Mouse (Mus musculus) midbrain, embryonic 16.5 days (tissue): Measurements from ENCODE around the gene Helz. TPM values are rescaled to one million over a fixed set of nuclear protein-coding genes. Genes with fewer than 3 reads are reported as not detected.

Experiments
- ATAC-seq: fragments of 200-750 bp; cut with Nextera tagmentation; 2 replicates; pipeline ENCODE4 v1.8.0; 2017; ENCODE audit warnings: moderate TSS enrichment
- H3K27ac ChIP-seq: fragments of 300-500 bp; sonication (generic); 2 replicates; pipeline ENCODE4 v1.5.1; 2014; ENCODE audit warnings: mild to moderate bottlenecking, low read length, mixed read lengths
- H3K27me3 ChIP-seq: fragments of 300-500 bp; sonication (generic); 2 replicates; pipeline ENCODE4 v1.6.1; 2014; ENCODE audit warnings: low read depth, low read length, mixed read lengths; ENCODE audit not compliant: control insufficient read depth, insufficient read depth
- H3K36me3 ChIP-seq: fragments of 300-500 bp; sonication (generic); 2 replicates; pipeline ENCODE4 v1.6.1; 2014; ENCODE audit warnings: mild to moderate bottlenecking, low read length, moderate library complexity, mixed read lengths; ENCODE audit not compliant: control insufficient read depth, insufficient read depth
- H3K4me1 ChIP-seq: fragments of 300-500 bp; sonication (generic); 2 replicates; pipeline ENCODE4 v1.6.1; 2014; ENCODE audit warnings: mild to moderate bottlenecking, low read length, mixed read lengths; ENCODE audit not compliant: control insufficient read depth, insufficient read depth
- H3K4me2 ChIP-seq: fragments of 300-500 bp; sonication (generic); 2 replicates; pipeline ENCODE4 v1.6.1; 2014; ENCODE audit warnings: mild to moderate bottlenecking, low read length, mixed read lengths
- H3K4me3 ChIP-seq: fragments of 300-500 bp; sonication (generic); 2 replicates; pipeline ENCODE4 v1.5.1; 2014; ENCODE audit warnings: low read depth, mild to moderate bottlenecking, low read length, moderate library complexity, mixed read lengths
- H3K9ac ChIP-seq: fragments of 300-500 bp; sonication (generic); 2 replicates; pipeline ENCODE4 v1.6.1; 2014; ENCODE audit warnings: low read depth, low read length, mixed read lengths
- H3K9me3 ChIP-seq: fragments of 300-500 bp; sonication (generic); replicated peaks from 2 replicates; pipeline ENCODE4 v1.6.1; 2014; ENCODE audit warnings: mild to moderate bottlenecking, low read length, mixed read lengths; ENCODE audit not compliant: control insufficient read depth, poor library complexity, severe bottlenecking
- WGBS: fragments of 180-500 bp; shearing (Covaris S2); extraction: QIAGEN DNeasy Blood & Tissue Kit; methylation state at CpG from one replicate; pipeline ENCODE4 v1.1.7; 2014; 5-methylcytosine and 5-hydroxymethylcytosine counted together
- polyA plus RNA-seq: library from polyadenylated mRNA; unstranded; fragments of >200 nt; fragmentation: Nextera tagmentation; extraction: Ambion mirVana; gene quantifications from 2 replicates; pipeline ENCODE4 v1.2.1, GENCODE M21; 2015

The Helz gene
- polyA plus RNA-seq, 1 experiment from 2014 or later: 16.6 TPM

DNA sequence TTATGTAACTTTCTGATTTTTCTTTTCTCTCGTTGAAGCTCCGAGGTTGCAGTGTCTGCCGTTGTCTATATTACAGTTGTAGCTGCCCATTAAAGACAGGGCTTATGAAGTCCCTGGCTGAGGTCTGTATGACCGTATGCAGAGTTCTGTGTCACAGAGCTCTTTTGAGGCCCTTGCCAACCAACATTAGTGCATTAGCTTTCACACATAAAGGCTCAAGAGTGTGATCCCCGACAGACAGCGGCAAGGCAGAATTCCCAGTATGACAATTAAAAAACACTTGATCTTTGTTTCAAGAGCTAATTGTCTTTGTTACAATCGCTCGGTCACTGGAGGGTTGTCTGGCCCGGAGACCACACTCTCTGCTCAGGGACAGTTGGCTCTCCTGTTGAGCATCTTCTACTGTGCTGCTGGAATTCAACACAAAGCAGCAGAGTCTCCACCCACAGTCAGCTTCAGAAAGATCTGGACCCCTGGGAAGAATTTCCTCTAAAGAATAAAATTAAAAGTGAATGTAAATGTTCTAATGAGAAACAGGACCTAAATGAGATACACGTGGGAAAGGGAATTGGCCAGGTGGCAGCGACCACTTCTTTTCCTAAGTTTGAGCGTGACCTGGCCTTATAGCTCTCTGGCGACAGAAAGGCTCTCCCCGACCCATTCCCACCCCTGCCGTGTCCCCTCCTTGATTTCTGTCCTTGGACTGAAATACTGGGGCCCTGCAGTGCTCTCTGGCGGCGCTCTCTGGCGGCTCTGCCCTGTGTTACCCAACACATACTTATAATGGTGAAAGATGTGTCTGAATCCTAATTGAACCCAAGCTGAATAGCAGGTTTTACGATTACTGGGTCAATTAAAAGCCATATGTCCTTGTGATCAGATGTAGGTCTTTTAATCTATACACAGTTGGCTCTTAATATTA lies 136.1 kb downstream of the Helz start:
- H3K27ac ChIP-seq: peak overlapping the region; percentile 34; the same call in 1 of the 2 replicates
- H3K27me3 ChIP-seq: no peaks in the 10 kb centered on the region
- WGBS: 43% methylated on average over 19 of the region's 19 CpGs
- H3K4me1 ChIP-seq: peaks cover 23% of the 10 kb centered on the region
- H3K9me3 ChIP-seq: no peaks in the 10 kb centered on the region
- H3K9ac ChIP-seq: no peak overlapping the region
- no peak overlapping the region for H3K4me3 ChIP-seq
- H3K36me3 ChIP-seq: peaks cover 5% of the 10 kb centered on the region; the same call in 1 of the 2 replicates
- no peak overlapping the region for H3K4me2 ChIP-seq
- ATAC-seq: no peak

DNA sequence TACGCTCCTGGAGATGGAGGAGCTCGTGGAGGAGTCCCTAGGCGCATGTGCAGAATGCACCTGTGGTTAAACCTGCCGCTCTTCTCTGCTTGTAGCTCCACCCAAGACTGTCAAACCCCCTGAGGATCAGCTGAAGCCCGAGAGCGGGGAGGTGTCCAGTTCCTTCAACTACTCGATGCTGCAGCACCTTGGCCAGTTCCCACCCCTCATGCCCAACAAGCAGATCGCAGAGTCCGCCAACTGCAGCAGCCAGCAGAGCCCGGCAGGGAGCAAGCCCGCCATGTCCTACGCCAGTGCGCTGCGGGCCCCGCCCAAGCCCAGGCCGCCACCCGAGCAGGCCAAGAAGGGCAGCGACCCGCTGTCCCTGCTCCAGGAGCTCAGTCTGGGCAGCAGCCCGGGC lies 138.6 kb downstream of the Helz start:
- Histone ChIP-seq H3K27me3 (no peaks in the 10 kb centered on the region), H3K36me3 (peaks cover 5% of the 10 kb centered on the region; the same call in 1 of the 2 replicates), H3K4me2 (no peak overlapping the region), H3K4me3 (no peak overlapping the region), H3K9ac (no peak overlapping the region), H3K27ac (no peak overlapping the region), H3K4me1 (peaks cover 22% of the 10 kb centered on the region), H3K9me3 (no peaks in the 10 kb centered on the region)
- no peak for ATAC-seq
- 84% methylated on average over 20 of the region's 20 CpGs for WGBS

DNA sequence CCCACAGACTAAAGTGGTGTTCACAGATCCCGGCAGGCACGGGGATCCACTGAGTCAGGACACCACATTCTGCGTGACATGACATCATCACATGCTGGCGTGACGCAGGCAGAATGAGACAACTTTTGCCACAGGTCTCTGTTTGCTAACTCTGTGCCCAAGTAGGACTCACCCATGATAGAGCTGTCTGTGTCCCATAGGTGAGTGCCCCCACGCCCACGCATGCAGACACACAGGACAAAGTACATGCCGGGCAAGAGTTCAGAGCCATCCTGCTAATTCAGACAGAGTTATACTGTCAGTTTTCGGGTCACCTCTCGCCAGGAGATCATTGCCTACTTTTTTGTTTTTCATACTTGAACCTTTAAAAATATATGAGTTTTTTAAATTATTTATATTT lies 140.8 kb downstream of the Helz start:
- Histone ChIP-seq H3K4me1 (peaks cover 7% of the 10 kb centered on the region), H3K9ac (no peak overlapping the region), H3K36me3 (peaks cover 5% of the 10 kb centered on the region; the same call in 1 of the 2 replicates), H3K9me3 (no peaks in the 10 kb centered on the region), H3K4me3 (no peak overlapping the region), H3K27me3 (no peaks in the 10 kb centered on the region), H3K4me2 (no peak overlapping the region), H3K27ac (no peak overlapping the region)
- no peak for ATAC-seq
- WGBS: 95% methylated on average over 10 of the region's 10 CpGs

DNA sequence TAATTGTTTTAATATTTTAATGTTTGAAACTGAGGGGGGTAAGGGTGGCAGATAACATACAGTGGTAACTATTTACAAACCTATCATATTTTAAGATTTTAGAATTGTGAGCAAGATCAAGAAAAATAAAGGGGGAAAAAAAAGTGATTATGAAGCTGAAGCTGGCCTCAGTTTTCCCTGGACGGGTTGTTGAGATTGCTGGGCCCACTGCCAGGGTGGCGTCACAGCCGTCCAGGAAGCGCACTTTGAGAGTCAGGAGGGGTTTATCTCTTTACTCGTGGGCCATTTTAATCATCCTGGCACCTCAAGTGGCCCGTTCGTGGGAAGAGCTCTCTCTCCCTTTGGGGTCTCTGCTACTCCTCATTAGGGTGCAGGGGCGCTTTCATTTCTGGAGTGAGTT lies 143.8 kb downstream of the Helz start:
- Histone ChIP-seq H3K4me2 (no peak overlapping the region), H3K36me3 (peaks cover 1% of the 10 kb centered on the region; the same call in 1 of the 2 replicates), H3K27ac (no peak overlapping the region), H3K9me3 (no peaks in the 10 kb centered on the region), H3K4me3 (no peak overlapping the region), H3K27me3 (no peaks in the 10 kb centered on the region), H3K4me1 (no peaks in the 10 kb centered on the region), H3K9ac (no peak overlapping the region)
- WGBS: 61% methylated on average over 8 of the region's 8 CpGs
- ATAC-seq: no peak

DNA sequence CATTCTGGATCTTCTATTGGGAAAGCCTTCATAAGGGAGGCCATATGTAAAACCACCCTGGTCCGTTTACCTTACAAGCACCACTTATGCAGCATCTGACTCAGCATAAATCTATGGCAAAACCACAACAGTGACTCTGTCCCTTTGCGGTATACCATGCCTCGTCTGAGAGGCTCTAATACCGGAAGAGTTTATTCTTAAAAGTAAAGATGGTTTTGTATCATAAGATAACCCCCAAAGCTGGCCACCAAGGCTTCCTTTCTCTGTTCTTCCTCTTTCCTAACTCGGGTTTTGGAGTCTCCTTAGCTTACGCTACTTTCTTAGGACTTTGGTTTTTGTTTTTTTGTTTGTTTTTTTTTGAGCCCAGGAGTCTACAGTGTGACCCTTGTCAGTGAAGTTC lies 145.6 kb downstream of the Helz start:
- WGBS: 86% methylated on average over 6 of the region's 6 CpGs
- Histone ChIP-seq H3K4me1 (no peaks in the 10 kb centered on the region), H3K36me3 (no peaks in the 10 kb centered on the region), H3K27ac (no peak overlapping the region), H3K27me3 (no peaks in the 10 kb centered on the region), H3K9ac (no peak overlapping the region), H3K9me3 (no peaks in the 10 kb centered on the region), H3K4me3 (no peak overlapping the region), H3K4me2 (no peak overlapping the region)
- ATAC-seq: no peak

DNA sequence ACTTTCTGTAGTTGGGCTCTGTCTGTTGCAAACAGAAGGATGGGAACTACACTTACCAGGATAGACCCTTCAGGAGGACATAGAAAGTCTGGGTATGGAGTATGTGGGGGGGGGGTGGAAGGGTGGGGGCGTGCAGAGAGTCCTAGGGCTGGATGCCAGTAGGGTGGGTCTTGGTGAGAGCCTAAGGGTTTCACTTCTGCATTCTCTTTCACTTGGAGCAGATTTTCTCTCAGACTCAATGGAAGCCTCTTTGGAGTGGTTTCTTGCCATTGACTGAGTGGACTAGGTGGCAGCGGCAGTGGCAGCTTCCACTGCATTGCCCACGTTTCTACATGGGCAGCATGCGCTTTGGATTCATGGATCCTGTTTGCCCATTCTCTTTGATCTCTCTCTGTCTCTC lies 152.2 kb downstream of the Helz start:
- 87% methylated on average over 4 of the region's 4 CpGs for WGBS
- Histone ChIP-seq H3K27me3 (no peaks in the 10 kb centered on the region), H3K27ac (no peak overlapping the region), H3K36me3 (no peaks in the 10 kb centered on the region), H3K4me2 (no peak overlapping the region), H3K4me3 (no peak overlapping the region), H3K9me3 (no peaks in the 10 kb centered on the region), H3K4me1 (0 out of 2 replicates have a peak, but pooled peaks cover 2% of the 10 kb centered on the region), H3K9ac (no peak overlapping the region)
- ATAC-seq: no peak

DNA sequence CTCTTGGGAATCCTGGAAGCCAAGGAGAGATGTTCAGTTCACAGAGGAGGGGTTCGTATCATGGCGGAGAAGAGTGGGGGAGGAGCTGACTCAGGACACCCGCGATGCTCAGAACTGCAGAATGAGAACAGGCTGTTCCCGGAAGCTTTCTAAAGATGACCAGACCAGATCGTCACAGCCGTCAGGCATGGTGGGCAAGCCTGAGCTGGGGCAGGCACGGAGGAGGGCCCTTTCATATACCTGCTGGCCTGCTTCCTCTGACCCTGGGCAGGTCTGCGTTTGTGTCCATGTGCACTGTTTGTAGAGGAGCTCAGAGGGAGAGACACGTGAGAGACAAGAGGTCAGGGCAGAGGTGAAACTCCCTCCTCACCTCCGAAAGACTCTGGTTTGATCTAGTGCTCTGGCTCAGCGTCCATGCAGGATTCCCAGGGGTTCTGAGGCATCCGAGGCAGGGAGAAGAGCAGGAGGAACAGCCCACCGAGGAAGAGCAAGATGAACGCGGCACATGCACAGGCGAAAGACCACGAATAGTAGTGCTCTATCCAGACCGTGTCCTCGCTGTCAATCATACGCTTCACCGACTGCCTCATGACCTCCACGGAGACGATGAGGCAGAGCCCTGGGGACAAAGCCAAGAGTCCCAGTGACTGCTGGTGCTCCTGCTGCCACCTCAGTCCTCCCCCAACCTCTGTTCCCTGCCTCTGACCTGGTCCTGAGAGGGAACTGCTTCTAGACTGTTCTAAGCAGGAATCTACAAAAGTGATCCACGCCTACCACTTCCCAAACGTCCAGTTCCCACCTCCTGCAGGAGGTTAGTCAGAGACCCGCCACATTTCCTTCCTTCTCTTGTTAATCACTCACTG lies 155.8 kb downstream of the Helz start:
- no peak overlapping the region for H3K27ac ChIP-seq
- no peak overlapping the region for H3K9ac ChIP-seq
- H3K9me3 ChIP-seq: no peaks in the 10 kb centered on the region
- H3K4me2 ChIP-seq: no peak overlapping the region
- ATAC-seq: no peak
- H3K4me3 ChIP-seq: no peak overlapping the region
- H3K4me1 ChIP-seq: peaks cover 10% of the 10 kb centered on the region
- H3K36me3 ChIP-seq: no peaks in the 10 kb centered on the region
- WGBS: 41% methylated on average over 27 of the region's 27 CpGs
- no peaks in the 10 kb centered on the region for H3K27me3 ChIP-seq

DNA sequence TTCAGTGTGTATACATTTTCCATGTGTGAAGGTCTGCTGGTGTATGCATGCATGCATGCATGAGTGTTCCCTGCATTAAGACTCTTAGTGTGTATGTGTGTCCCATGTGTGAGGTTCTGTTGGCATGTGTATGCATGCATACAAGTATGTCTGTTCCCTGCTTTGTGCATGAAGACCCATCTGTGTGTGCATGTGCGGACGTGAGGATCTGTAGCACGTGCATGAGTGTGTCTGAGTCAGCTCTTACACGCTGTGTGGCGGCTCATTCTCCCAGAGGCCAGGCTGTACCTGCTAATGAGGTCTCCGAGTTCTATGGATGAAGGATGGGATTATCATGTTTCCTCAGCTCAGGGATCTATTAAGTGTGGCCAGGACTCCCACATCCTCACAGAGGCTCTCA lies 157.3 kb downstream of the Helz start:
- WGBS: 46% methylated on average over 6 of the region's 6 CpGs
- H3K27ac ChIP-seq: no peak overlapping the region
- no peak overlapping the region for H3K9ac ChIP-seq
- H3K4me1 ChIP-seq: peaks cover 10% of the 10 kb centered on the region
- no peaks in the 10 kb centered on the region for H3K9me3 ChIP-seq
- no peaks in the 10 kb centered on the region for H3K27me3 ChIP-seq
- no peak overlapping the region for H3K4me3 ChIP-seq
- 0 out of 2 replicates have a peak, but pooled peaks have one; percentile 9 for ATAC-seq
- H3K4me2 ChIP-seq: no peak overlapping the region
- H3K36me3 ChIP-seq: no peaks in the 10 kb centered on the region
